Mouse (Mus musculus) hindbrain, postnatal 0 days (tissue): ENCODE results near the gene Trim16. TPM values are rescaled to one million over a fixed set of nuclear protein-coding genes. Genes with fewer than 3 reads are reported as not detected.

Experiments
- ATAC-seq: fragments of 200-750 bp; cut with Nextera tagmentation; 2 replicates; pipeline ENCODE4 v1.8.0; 2017; ENCODE audit warnings: mild to moderate bottlenecking, moderate TSS enrichment, moderate library complexity
- DNase-seq: peaks from one replicate; pipeline ENCODE4 v3.0.0-alpha.2; 2015; ENCODE audit warnings: low spot score
- H3K27ac ChIP-seq: fragments of 300-500 bp; sonication (generic); 2 replicates; pipeline ENCODE4 v1.5.1; 2014; ENCODE audit warnings: mild to moderate bottlenecking
- H3K27me3 ChIP-seq: fragments of 300-500 bp; sonication (generic); 2 replicates; pipeline ENCODE4 v1.6.1; 2014; ENCODE audit warnings: low read length, mixed read lengths; ENCODE audit not compliant: insufficient read depth
- H3K36me3 ChIP-seq: fragments of 300-500 bp; sonication (generic); 2 replicates; pipeline ENCODE4 v1.6.1; 2014; ENCODE audit warnings: low read length, mixed read lengths; ENCODE audit not compliant: insufficient read depth
- H3K4me1 ChIP-seq: fragments of 300-500 bp; sonication (generic); 2 replicates; pipeline ENCODE4 v1.6.1; 2014; ENCODE audit warnings: antibody characterized with exemption, low read length, mixed read lengths; ENCODE audit not compliant: insufficient read depth
- H3K4me2 ChIP-seq: fragments of 300-500 bp; sonication (generic); 2 replicates; pipeline ENCODE4 v1.6.1; 2014; ENCODE audit warnings: low read depth, mild to moderate bottlenecking, low read length, moderate library complexity, mixed read lengths
- H3K4me3 ChIP-seq: fragments of 300-500 bp; sonication (generic); 2 replicates; pipeline ENCODE4 v1.5.1; 2014; ENCODE audit warnings: low read length
- H3K9ac ChIP-seq: fragments of 300-500 bp; sonication (generic); replicated peaks from 2 replicates; pipeline ENCODE4 v1.6.1; 2014; ENCODE audit warnings: mild to moderate bottlenecking, low read length, moderate library complexity, mixed read lengths
- H3K9me3 ChIP-seq: fragments of 300-500 bp; sonication (generic); 2 replicates; pipeline ENCODE4 v1.6.1; 2016; ENCODE audit warnings: low read length, mixed read lengths
- CTCF ChIP-seq: IDR thresholded peaks from 2 replicates; pipeline ENCODE4 v1.5.1; 2016; ENCODE audit warnings: antibody characterized with exemption, control low read depth, low read depth
- WGBS: fragments of 180-500 bp; shearing (Covaris S2); extraction: QIAGEN DNeasy Blood & Tissue Kit; methylation state at CpG from one replicate; pipeline ENCODE4 v1.1.7; 2014; 5-methylcytosine and 5-hydroxymethylcytosine counted together
- polyA plus RNA-seq: library from polyadenylated mRNA; unstranded; fragments of >200 nt; fragmentation: Nextera tagmentation; extraction: Ambion mirVana; gene quantifications from 2 replicates; pipeline ENCODE4 v1.2.1, GENCODE M21; 2015
- total RNA-seq: library from RNA; depleted of rRNA; stranded (reverse); fragments of >200 nt; gene quantifications from 2 replicates; pipeline ENCODE4 v1.2.3, GENCODE M21; 2014; rRNA removed

Gene Trim16
- total and polyA plus RNA-seq, 2 experiments from 2014 or later: 5.2 to 5.5 TPM

- Histone ChIP-seq H3K9me3 (no peaks in the 10 kb centered on the region), H3K27ac (no peak overlapping the region), H3K36me3 (peaks cover 22% of the 10 kb centered on the region; the same call in 1 of the 2 replicates), H3K4me3 (no peak overlapping the region), H3K27me3 (no peaks in the 10 kb centered on the region), H3K9ac (no peak overlapping the region), H3K4me2 (no peak overlapping the region), H3K4me1 (no peaks in the 10 kb centered on the region)
- no peak for ATAC-seq
- no peak for DNase-seq
- TF ChIP-seq CTCF: no peak
- 66% methylated on average over 5 of the region's 5 CpGs for WGBS
These were observed 65.3 kb downstream of the Trim16 start for GRCm38 (mm10) chr11:62885323-62885722.

- Histone ChIP-seq H3K4me1 (no peaks in the 10 kb centered on the region), H3K9ac (no peak overlapping the region), H3K4me3 (no peak overlapping the region), H3K9me3 (no peaks in the 10 kb centered on the region), H3K4me2 (no peak overlapping the region), H3K27ac (no peak overlapping the region), H3K27me3 (no peaks in the 10 kb centered on the region), H3K36me3 (peaks cover 19% of the 10 kb centered on the region; the same call in 1 of the 2 replicates)
- DNase-seq (no peak), ATAC-seq (no peak)
- WGBS: 83% methylated on average over 4 of the region's 4 CpGs
- TF ChIP-seq CTCF: no peak
These were observed 70.8 kb downstream of the Trim16 start for GRCm38 (mm10) chr11:62890796-62891195.

GRCm38 (mm10) chr11:62891763-62892162 is 71.7 kb downstream of the Trim16 start:
- Histone ChIP-seq H3K9ac (no peak overlapping the region), H3K4me1 (no peaks in the 10 kb centered on the region), H3K36me3 (peaks cover 14% of the 10 kb centered on the region; the same call in 1 of the 2 replicates), H3K4me2 (no peak overlapping the region), H3K4me3 (no peak overlapping the region), H3K27ac (no peak overlapping the region), H3K27me3 (no peaks in the 10 kb centered on the region), H3K9me3 (no peaks in the 10 kb centered on the region)
- TF ChIP-seq CTCF: no peak
- DNase-seq: no peak
- no peak for ATAC-seq
- 95% methylated on average over 11 of the region's 11 CpGs for WGBS

Other genes starting within 250 kb of the Trim16 start
- 46.2 and 51.0 TPM in 2 replicates for gene Trpv2, start 245.7 kb upstream of the Trim16 start, total RNA-seq
- gene Trpv2, start 245.7 kb upstream of the Trim16 start, polyA plus RNA-seq: 24.4 and 24.9 TPM in 2 replicates
- 26.0 and 29.7 TPM in 2 replicates for gene Lrrc75a, start 171.7 kb upstream of the Trim16 start, total RNA-seq
- gene Lrrc75a, start 171.7 kb upstream of the Trim16 start, polyA plus RNA-seq: 6.4 and 6.9 TPM in 2 replicates
- 15.6 and 43.9 TPM in 2 replicates for gene Mmgt2, start 171.6 kb upstream of the Trim16 start, total RNA-seq
- gene Mmgt2, start 171.6 kb upstream of the Trim16 start, polyA plus RNA-seq: 22.6 and 28.1 TPM in 2 replicates
- 11.1 and 16.2 TPM in 2 replicates for gene Zfp287, start 88.3 kb upstream of the Trim16 start, total RNA-seq
- gene Zfp287, start 88.3 kb upstream of the Trim16 start, polyA plus RNA-seq: 12.0 and 12.8 TPM in 2 replicates
- not detected in 2 replicates for gene Gm10428, start 67.1 kb upstream of the Trim16 start, total RNA-seq
- gene Gm10428, start 67.1 kb upstream of the Trim16 start, polyA plus RNA-seq: not detected in 2 replicates
- gene Zfp286, start 30.8 kb upstream of the Trim16 start, total RNA-seq: 13.7 and 18.3 TPM in 2 replicates
- 14.8 and 17.8 TPM in 2 replicates for gene Zfp286, start 30.8 kb upstream of the Trim16 start, polyA plus RNA-seq
- 0.36 and 0.37 TPM in 2 replicates for gene Fbxw10, start 26.8 kb downstream of the Trim16 start, total RNA-seq
- gene Fbxw10, start 26.8 kb downstream of the Trim16 start, polyA plus RNA-seq: 0.36 and 0.82 TPM in 2 replicates
- 26.7 and 27.5 TPM in 2 replicates for gene Tvp23b, start 59.2 kb downstream of the Trim16 start, total RNA-seq
- gene Tvp23b, start 59.2 kb downstream of the Trim16 start, polyA plus RNA-seq: 41.5 and 42.6 TPM in 2 replicates
- gene Cdrt4, start 131.0 kb downstream of the Trim16 start, total RNA-seq: not detected in 2 replicates
- 0.26 and 0.35 TPM in 2 replicates for gene Cdrt4, start 131.0 kb downstream of the Trim16 start, polyA plus RNA-seq
- 0.21 TPM in 1 of 2 replicates, not detected in the other for gene Tekt3, start 241.4 kb downstream of the Trim16 start, total RNA-seq
- not detected in 2 replicates for gene Tekt3, start 241.4 kb downstream of the Trim16 start, polyA plus RNA-seq